Mouse (Mus musculus) limb, embryonic 11.5 days (tissue): ENCODE data around the gene Cd300ld5. TPM values are rescaled to one million over a fixed set of nuclear protein-coding genes. Genes with fewer than 3 reads are reported as not detected.
A peak's percentile ranks its signal among the peaks of the same experiment; 100 is the strongest.
"Not testable (repeated sequence)": the region's sequence is repeated elsewhere in the genome, so short reads cannot be mapped to it uniquely, and the experiment has no call there.

ENCODE experiments used
- ATAC-seq: fragments of 200-750 bp; cut with Nextera tagmentation; 2 replicates; pipeline ENCODE4 v1.8.0; 2017; ENCODE audit warnings: low read depth; ENCODE audit not compliant: insufficient number of reproducible peaks, low FRiP score, low TSS enrichment
- DNase-seq: peaks from one replicate; pipeline ENCODE4 v3.0.0-alpha.2; 2015; ENCODE audit warnings: low spot score
- H3K27ac ChIP-seq: fragments of 300-500 bp; sonication (generic); replicated peaks from 2 replicates; pipeline ENCODE4 v1.5.1; 2014; ENCODE audit warnings: low read depth, mild to moderate bottlenecking, low read length
- H3K27me3 ChIP-seq: fragments of 300-500 bp; sonication (generic); 2 replicates; pipeline ENCODE4 v1.6.1; 2014; ENCODE audit warnings: mild to moderate bottlenecking, low read length, mixed read lengths; ENCODE audit not compliant: control insufficient read depth, insufficient read depth
- H3K36me3 ChIP-seq: fragments of 300-500 bp; sonication (generic); 2 replicates; pipeline ENCODE4 v1.6.1; 2014; ENCODE audit warnings: mild to moderate bottlenecking, low read length, moderate library complexity, mixed read lengths; ENCODE audit not compliant: control insufficient read depth, insufficient read depth
- H3K4me1 ChIP-seq: fragments of 300-500 bp; sonication (generic); 2 replicates; pipeline ENCODE4 v1.6.1; 2014; ENCODE audit warnings: low read length, mixed read lengths; ENCODE audit not compliant: control insufficient read depth, insufficient read depth
- H3K4me2 ChIP-seq: fragments of 300-500 bp; sonication (generic); 2 replicates; pipeline ENCODE4 v1.6.1; 2014; ENCODE audit warnings: low read depth, mild to moderate bottlenecking, moderate library complexity; ENCODE audit not compliant: severe bottlenecking
- H3K4me3 ChIP-seq: fragments of 300-500 bp; sonication (generic); 2 replicates; pipeline ENCODE4 v1.5.1; 2014; ENCODE audit warnings: low read depth, low read length
- H3K9ac ChIP-seq: fragments of 300-500 bp; sonication (generic); 2 replicates; pipeline ENCODE4 v1.6.1; 2014; ENCODE audit warnings: mild to moderate bottlenecking, low read length
- H3K9me3 ChIP-seq: fragments of 300-500 bp; sonication (generic); 2 replicates; pipeline ENCODE4 v1.6.1; 2016; ENCODE audit warnings: low read length; ENCODE audit not compliant: control insufficient read depth
- WGBS: fragments of 180-500 bp; shearing (Covaris S2); extraction: QIAGEN DNeasy Blood & Tissue Kit; methylation state at CpG from one replicate; pipeline ENCODE4 v1.1.7; 2014; 5-methylcytosine and 5-hydroxymethylcytosine counted together
- polyA plus RNA-seq: library from polyadenylated mRNA; unstranded; fragments of >200 nt; fragmentation: Nextera tagmentation; extraction: Ambion mirVana; gene quantifications from 2 replicates; pipeline ENCODE4 v1.2.1, GENCODE M21; 2014

Cd300ld5 gene
- polyA plus RNA-seq, 1 experiment from 2014 or later = not detected

DNA sequence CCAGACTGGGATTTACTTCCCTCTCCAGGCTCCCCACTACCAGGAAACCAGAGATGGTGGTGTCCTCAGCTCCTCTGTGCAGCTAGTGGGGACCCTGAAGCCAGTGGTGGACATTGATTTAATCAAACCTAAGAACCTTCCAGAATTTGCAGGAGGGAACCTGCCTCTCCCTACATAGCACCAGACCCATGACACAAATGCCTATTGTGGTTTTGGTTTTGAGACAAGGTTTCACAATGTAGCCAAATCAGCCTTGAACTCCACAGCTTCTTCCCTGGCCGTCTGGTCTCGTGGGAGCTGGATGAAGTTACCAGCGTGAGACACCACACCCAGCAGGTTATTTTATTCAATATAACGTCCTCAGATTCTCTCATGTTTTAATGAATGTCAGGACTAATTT is 21.1 kb upstream of the Cd300ld5 start:
- Histone ChIP-seq H3K27ac (no peak overlapping the region), H3K9me3 (no peaks in the 10 kb centered on the region), H3K36me3 (no peaks in the 10 kb centered on the region), H3K9ac (no peak overlapping the region), H3K4me3 (no peak overlapping the region), H3K27me3 (no peaks in the 10 kb centered on the region), H3K4me1 (no peaks in the 10 kb centered on the region), H3K4me2 (no peak overlapping the region)
- DNase-seq (no peak), ATAC-seq (no peak)
- 84% methylated on average over 4 of the region's 4 CpGs for WGBS

DNA sequence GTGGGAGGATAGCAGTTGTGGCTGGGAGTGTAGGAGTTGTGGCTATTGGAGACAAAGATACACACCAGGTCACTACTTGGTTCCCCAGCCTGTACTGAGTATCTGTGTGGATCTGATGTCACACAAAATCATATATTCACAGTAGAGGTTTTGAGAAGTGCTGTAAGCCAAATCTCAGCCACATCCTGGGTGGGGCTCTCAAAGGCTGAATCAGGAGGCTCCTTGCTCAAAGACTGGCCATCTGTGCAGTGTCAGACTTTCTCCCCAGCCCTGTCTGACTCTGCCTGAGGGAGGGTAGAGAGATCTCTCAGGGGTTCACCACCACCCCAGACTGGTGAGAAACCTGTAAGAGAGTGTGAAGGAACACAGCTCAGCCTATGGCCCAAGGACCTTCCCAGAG is 17.0 kb upstream of the Cd300ld5 start:
- Histone ChIP-seq H3K27me3 (no peaks in the 10 kb centered on the region), H3K36me3 (no peaks in the 10 kb centered on the region), H3K4me2 (no peak overlapping the region), H3K9ac (no peak overlapping the region), H3K9me3 (no peaks in the 10 kb centered on the region), H3K4me1 (no peaks in the 10 kb centered on the region), H3K4me3 (no peak overlapping the region), H3K27ac (no peak overlapping the region)
- DNase-seq = no peak
- no peak for ATAC-seq

DNA sequence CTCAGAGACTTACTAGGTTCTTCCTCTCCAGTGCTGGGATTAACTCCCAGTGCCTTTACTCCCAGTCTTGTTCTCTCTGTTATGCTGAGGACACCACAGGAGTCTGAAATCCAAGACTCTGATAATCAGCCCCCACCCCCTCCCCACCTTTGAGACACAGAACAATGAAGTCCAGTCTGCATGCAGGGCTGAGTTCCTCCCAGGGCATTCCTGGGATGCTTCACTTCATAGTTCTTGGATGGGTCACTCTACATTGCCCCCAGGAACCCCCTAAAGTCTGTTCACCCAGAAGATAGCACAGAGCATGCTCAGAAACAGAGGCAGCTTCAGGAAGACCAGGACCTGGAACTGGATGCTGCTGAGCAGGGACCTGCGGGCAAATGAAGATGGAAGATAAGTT is 15.4 kb upstream of the Cd300ld5 start:
- Histone ChIP-seq H3K9ac (no peak overlapping the region), H3K4me3 (no peak overlapping the region), H3K4me1 (no peaks in the 10 kb centered on the region), H3K27me3 (no peaks in the 10 kb centered on the region), H3K27ac (no peak overlapping the region), H3K36me3 (no peaks in the 10 kb centered on the region), H3K9me3 (no peaks in the 10 kb centered on the region), H3K4me2 (no peak overlapping the region)
- DNase-seq (no peak), ATAC-seq (no peak)
- WGBS = 93% methylated on average over 1 of the region's 1 CpGs

- H3K9me3 ChIP-seq = no peaks in the 10 kb centered on the region
- DNase-seq (peak; percentile 85), ATAC-seq (no peak)
- H3K4me2 ChIP-seq = no peak overlapping the region
- no peak overlapping the region for H3K9ac ChIP-seq
- WGBS = 2% methylated on average over 9 of the region's 9 CpGs
- no peaks in the 10 kb centered on the region for H3K4me1 ChIP-seq
- H3K27me3 ChIP-seq = no peaks in the 10 kb centered on the region
- H3K36me3 ChIP-seq = no peaks in the 10 kb centered on the region
- H3K27ac ChIP-seq = no peak overlapping the region
- no peak overlapping the region for H3K4me3 ChIP-seq
Observed at GRCm38 (mm10) chr11:115052206-115052605, 14.6 kb upstream of the Cd300ld5 start.

DNA sequence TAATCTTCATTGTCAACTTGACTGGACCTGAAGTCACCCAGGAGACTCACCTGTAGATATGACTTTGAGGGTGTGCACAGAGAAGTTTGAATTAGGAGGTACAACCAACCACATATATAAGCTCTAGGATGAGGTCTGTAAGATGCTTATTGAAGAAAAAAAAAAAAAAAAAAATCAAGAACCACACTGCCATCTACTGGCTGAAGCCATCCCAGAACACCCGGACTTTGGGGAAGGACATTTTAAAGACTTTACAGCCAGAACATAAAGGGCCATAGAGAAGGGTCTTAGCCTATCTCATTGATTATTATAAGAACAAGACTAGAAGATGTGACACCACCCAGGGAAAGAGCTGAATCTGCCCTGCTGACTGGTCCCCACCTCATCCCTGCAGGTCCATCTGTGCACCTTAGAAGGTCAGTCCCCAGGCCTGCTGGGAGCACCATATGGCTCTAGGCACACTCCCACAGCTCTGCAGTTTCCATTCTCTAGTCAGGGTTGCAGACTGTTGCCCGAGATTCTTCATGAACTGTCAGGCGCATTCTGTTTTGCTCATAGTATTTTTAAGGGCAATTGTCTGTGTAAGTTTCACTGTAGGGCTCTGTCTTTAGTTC is 11.8 kb upstream of the Cd300ld5 start:
- WGBS = 33% methylated on average over 3 of the region's 3 CpGs
- no peak for ATAC-seq
- no peaks in the 10 kb centered on the region for H3K27me3 ChIP-seq
- H3K4me3 ChIP-seq = no peak overlapping the region
- H3K4me2 ChIP-seq = no peak overlapping the region
- DNase-seq = no peak
- no peaks in the 10 kb centered on the region for H3K4me1 ChIP-seq
- no peak overlapping the region for H3K9ac ChIP-seq
- H3K36me3 ChIP-seq = no peaks in the 10 kb centered on the region
- H3K27ac ChIP-seq = no peak overlapping the region
- H3K9me3 ChIP-seq = no peaks in the 10 kb centered on the region

DNA sequence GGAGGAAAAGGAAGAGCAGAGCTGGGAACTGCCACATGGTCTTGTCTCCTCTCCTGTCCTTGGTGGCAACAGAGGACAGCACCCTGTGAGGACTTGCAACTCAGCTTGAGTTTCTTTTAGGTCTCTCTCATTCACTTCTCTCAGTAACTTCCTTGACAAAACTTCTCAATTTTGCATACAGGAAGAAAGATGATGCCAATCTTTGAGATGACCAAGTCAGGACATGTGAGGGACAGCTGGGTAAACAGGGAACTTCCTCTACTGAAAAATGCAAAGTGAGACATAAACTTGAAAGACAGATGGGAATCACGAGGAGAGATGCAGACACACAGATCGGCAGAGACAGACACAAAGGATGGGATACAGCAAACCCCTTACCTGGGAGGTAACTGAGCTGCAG is 10.7 kb upstream of the Cd300ld5 start, which contains the start of gene Cd300ld3:
Gene Cd300ld3, minus strand, starts transcription at position 151 of the 400 bp plus-strand sequence.
- ATAC-seq (no peak), DNase-seq (no peak)
- Histone ChIP-seq H3K27me3 (no peaks in the 10 kb centered on the region), H3K4me1 (no peaks in the 10 kb centered on the region), H3K4me2 (no peak within 1 kb of the TSS), H3K4me3 (no peak within 1 kb of the TSS), H3K36me3 (no peaks in the 10 kb centered on the region), H3K9ac (no peak within 1 kb of the TSS), H3K27ac (no peak within 1 kb of the TSS), H3K9me3 (no peaks in the 10 kb centered on the region)
- WGBS = 78% methylated on average over 2 of the region's 2 CpGs

DNA sequence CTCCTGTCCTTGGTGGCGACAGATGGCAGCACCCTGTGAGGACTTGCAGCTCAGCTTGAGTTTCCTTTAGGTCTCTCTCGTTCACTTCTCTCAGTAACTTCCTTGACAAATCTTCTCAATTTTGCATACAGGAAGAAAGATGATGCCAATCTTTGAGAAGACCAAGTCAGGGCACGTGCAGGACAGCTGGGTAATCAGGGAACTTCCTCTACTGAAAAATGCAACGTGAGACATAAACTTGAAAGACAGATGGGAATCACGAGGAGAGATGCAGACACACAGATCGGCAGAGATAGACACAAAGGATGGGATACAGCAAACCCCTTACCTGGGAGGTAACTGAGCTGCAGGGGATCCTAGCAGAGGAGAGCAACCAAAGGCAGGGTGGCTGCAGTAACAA is 10.7 kb downstream of the Cd300ld5 start, which contains the start of gene Cd300ld4:
Gene Cd300ld4, minus strand, starts transcription at position 101 of the 400 bp plus-strand sequence.
- not testable (repeated sequence) for H3K4me1 ChIP-seq

GRCm38 (mm10) chr11:115016093-115016492 is 21.5 kb downstream of the Cd300ld5 start, which contains the start of gene Cd300ld2:
Cd300ld2 (minus strand) TSS chr11:115016193.
- H3K27ac ChIP-seq, H3K4me1 ChIP-seq, H3K4me2 ChIP-seq, H3K27me3 ChIP-seq, H3K36me3 ChIP-seq, H3K9me3 ChIP-seq, H3K9ac ChIP-seq, H3K4me3 ChIP-seq, DNase-seq, ATAC-seq: not testable (repeated sequence)
- no CpG with 5 or more reads among the region's 7 CpGs for WGBS

More for the DNA sequence above, 10.7 kb downstream of the Cd300ld5 start, which contains the start of gene Cd300ld4:
- not testable (repeated sequence) for H3K27me3 ChIP-seq, H3K4me3 ChIP-seq, H3K36me3 ChIP-seq, DNase-seq, H3K27ac ChIP-seq, ATAC-seq, H3K9ac ChIP-seq, H3K9me3 ChIP-seq, H3K4me2 ChIP-seq
- no CpG with 5 or more reads among the region's 6 CpGs for WGBS

GRCm38 (mm10) chr11:115004070-115004469 is 33.5 kb downstream of the Cd300ld5 start:
- no peaks in the 10 kb centered on the region for H3K27me3 ChIP-seq
- H3K4me2 ChIP-seq = no peak overlapping the region
- 82% methylated on average over 5 of the region's 5 CpGs for whole genome bisulfite sequencing
- H3K4me1 ChIP-seq = no peaks in the 10 kb centered on the region
- ATAC-seq (no peak), DNase-seq (no peak)
- no peaks in the 10 kb centered on the region for H3K36me3 ChIP-seq
- H3K9ac ChIP-seq = no peak overlapping the region
- no peak overlapping the region for H3K4me3 ChIP-seq
- H3K27ac ChIP-seq = no peak overlapping the region
- H3K9me3 ChIP-seq = no peaks in the 10 kb centered on the region
